Mouse (Mus musculus): ENCODE measurements at regions not wholly inside any gene's neighbourhood (a gene's known extent, or its start where the extent isn't known, plus 50 kb on each side); places are given as distances from the start of the nearest gene placed in this dataset.

GRCm38 (mm10) chr12:12810159-12810885 is 131.4 kb downstream of the Mycn start:
- H3K4me3 ChIP-seq (ENCODE audit: low read depth, low read length), result peak overlapping the region; percentile 9; the same call in 1 of the 2 replicates
- H3K4me2 ChIP-seq (replicated peaks; ENCODE audit: low read depth, low read length), result peak overlapping the region; percentile 42
- no peak overlapping the region for H3K9ac ChIP-seq (replicated peaks; ENCODE audit: low read depth, low read length)
- peaks cover 21% of the 10 kb centered on the region for H3K4me1 ChIP-seq (ENCODE audit: control insufficient read depth, insufficient read depth, low read length)
- H3K27me3 ChIP-seq (ENCODE audit: control insufficient read depth, insufficient read depth, low read length), result no peaks in the 10 kb centered on the region
- H3K27ac ChIP-seq (ENCODE audit: low read length), result peak overlapping the region; percentile 72; the same call in 1 of the 2 replicates
- H3K9me3 ChIP-seq (ENCODE audit: control insufficient read depth, low read depth, low read length), result no peaks in the 10 kb centered on the region
- ATAC-seq (ENCODE audit: insufficient number of reproducible peaks, insufficient read depth, low FRiP score, low read depth), result peak; percentile 83
- WGBS, result 5% methylated on average over 16 of the region's 16 CpGs
- H3K36me3 ChIP-seq (ENCODE audit: control insufficient read depth, insufficient read depth, low read length), result no peaks in the 10 kb centered on the region

- Histone ChIP-seq H3K27ac (ENCODE audit: low read length) (no peak overlapping the region), H3K4me2 (replicated peaks; ENCODE audit: low read depth, low read length) (no peak overlapping the region), H3K36me3 (ENCODE audit: control insufficient read depth, insufficient read depth, low read length) (no peaks in the 10 kb centered on the region), H3K27me3 (ENCODE audit: control insufficient read depth, insufficient read depth, low read length) (no peaks in the 10 kb centered on the region), H3K9ac (replicated peaks; ENCODE audit: low read depth, low read length) (no peak overlapping the region), H3K9me3 (ENCODE audit: control insufficient read depth, low read depth, low read length) (no peaks in the 10 kb centered on the region), H3K4me1 (ENCODE audit: control insufficient read depth, insufficient read depth, low read length) (peaks cover 21% of the 10 kb centered on the region), H3K4me3 (ENCODE audit: low read depth, low read length) (no peak overlapping the region)
- WGBS, result 88% methylated on average over 5 of the region's 5 CpGs
- ATAC-seq (ENCODE audit: insufficient number of reproducible peaks, insufficient read depth, low FRiP score, low read depth), result no peak
Measured at GRCm38 (mm10) chr12:12808120-12808519, 133.6 kb downstream of the Mycn start.

GRCm38 (mm10) chr12:12803602-12804001 is 138.1 kb downstream of the Mycn start:
- Histone ChIP-seq H3K27me3 (ENCODE audit: control insufficient read depth, insufficient read depth, low read length) (no peaks in the 10 kb centered on the region), H3K4me3 (ENCODE audit: low read depth, low read length) (no peak overlapping the region), H3K4me2 (replicated peaks; ENCODE audit: low read depth, low read length) (no peak overlapping the region), H3K36me3 (ENCODE audit: control insufficient read depth, insufficient read depth, low read length) (no peaks in the 10 kb centered on the region), H3K4me1 (ENCODE audit: control insufficient read depth, insufficient read depth, low read length) (0 out of 2 replicates have a peak, but pooled peaks cover 4% of the 10 kb centered on the region), H3K9ac (replicated peaks; ENCODE audit: low read depth, low read length) (no peak overlapping the region), H3K9me3 (ENCODE audit: control insufficient read depth, low read depth, low read length) (no peaks in the 10 kb centered on the region), H3K27ac (ENCODE audit: low read length) (no peak overlapping the region)
- WGBS, result 53% methylated on average over 2 of the region's 2 CpGs
- ATAC-seq (ENCODE audit: insufficient number of reproducible peaks, insufficient read depth, low FRiP score, low read depth), result no peak

- no peak for ATAC-seq (ENCODE audit: insufficient number of reproducible peaks, insufficient read depth, low FRiP score, low read depth)
- Histone ChIP-seq H3K36me3 (ENCODE audit: control insufficient read depth, insufficient read depth, low read length) (no peaks in the 10 kb centered on the region), H3K9me3 (ENCODE audit: control insufficient read depth, low read depth, low read length) (no peaks in the 10 kb centered on the region), H3K9ac (replicated peaks; ENCODE audit: low read depth, low read length) (no peak overlapping the region), H3K27me3 (ENCODE audit: control insufficient read depth, insufficient read depth, low read length) (no peaks in the 10 kb centered on the region), H3K4me3 (ENCODE audit: low read depth, low read length) (no peak overlapping the region), H3K4me2 (replicated peaks; ENCODE audit: low read depth, low read length) (no peak overlapping the region), H3K4me1 (ENCODE audit: control insufficient read depth, insufficient read depth, low read length) (0 out of 2 replicates have a peak, but pooled peaks cover 4% of the 10 kb centered on the region), H3K27ac (ENCODE audit: low read length) (no peak overlapping the region)
- WGBS, result 19% methylated on average over 11 of the region's 11 CpGs
Measured at GRCm38 (mm10) chr12:12802396-12802795, 139.3 kb downstream of the Mycn start.

- WGBS, result 56% methylated on average over 11 of the region's 11 CpGs
- 0 out of 2 replicates have a peak, but pooled peaks cover 1% of the 10 kb centered on the region for H3K4me1 ChIP-seq (ENCODE audit: control insufficient read depth, insufficient read depth, low read length)
- no peak overlapping the region for H3K9ac ChIP-seq (replicated peaks; ENCODE audit: low read depth, low read length)
- no peaks in the 10 kb centered on the region for H3K9me3 ChIP-seq (ENCODE audit: control insufficient read depth, low read depth, low read length)
- H3K36me3 ChIP-seq (ENCODE audit: control insufficient read depth, insufficient read depth, low read length), result no peaks in the 10 kb centered on the region
- no peak overlapping the region for H3K4me2 ChIP-seq (replicated peaks; ENCODE audit: low read depth, low read length)
- ATAC-seq (ENCODE audit: insufficient number of reproducible peaks, insufficient read depth, low FRiP score, low read depth), result no peak
- no peak overlapping the region for H3K4me3 ChIP-seq (ENCODE audit: low read depth, low read length)
- H3K27me3 ChIP-seq (ENCODE audit: control insufficient read depth, insufficient read depth, low read length), result no peaks in the 10 kb centered on the region
- no peak overlapping the region for H3K27ac ChIP-seq (ENCODE audit: low read length)
Measured at GRCm38 (mm10) chr12:12801700-12802099, 140.0 kb downstream of the Mycn start.

GRCm38 (mm10) chr12:12800120-12800519 is 141.6 kb downstream of the Mycn start:
- Histone ChIP-seq H3K4me3 (ENCODE audit: low read depth, low read length) (no peak overlapping the region), H3K4me2 (replicated peaks; ENCODE audit: low read depth, low read length) (no peak overlapping the region), H3K27me3 (ENCODE audit: control insufficient read depth, insufficient read depth, low read length) (no peaks in the 10 kb centered on the region), H3K4me1 (ENCODE audit: control insufficient read depth, insufficient read depth, low read length) (no peaks in the 10 kb centered on the region), H3K36me3 (ENCODE audit: control insufficient read depth, insufficient read depth, low read length) (no peaks in the 10 kb centered on the region), H3K9ac (replicated peaks; ENCODE audit: low read depth, low read length) (no peak overlapping the region), H3K27ac (ENCODE audit: low read length) (no peak overlapping the region), H3K9me3 (ENCODE audit: control insufficient read depth, low read depth, low read length) (no peaks in the 10 kb centered on the region)
- no peak for ATAC-seq (ENCODE audit: insufficient number of reproducible peaks, insufficient read depth, low FRiP score, low read depth)
- WGBS, result 87% methylated on average over 6 of the region's 6 CpGs

- no peaks in the 10 kb centered on the region for H3K27me3 ChIP-seq (ENCODE audit: control insufficient read depth, insufficient read depth, low read length)
- no peak overlapping the region for H3K4me2 ChIP-seq (replicated peaks; ENCODE audit: low read depth, low read length)
- H3K27ac ChIP-seq (ENCODE audit: low read length), result no peak overlapping the region
- no peak overlapping the region for H3K4me3 ChIP-seq (ENCODE audit: low read depth, low read length)
- H3K4me1 ChIP-seq (ENCODE audit: control insufficient read depth, insufficient read depth, low read length), result peaks cover 10% of the 10 kb centered on the region
- H3K9me3 ChIP-seq (ENCODE audit: control insufficient read depth, low read depth, low read length), result no peaks in the 10 kb centered on the region
- no peak overlapping the region for H3K9ac ChIP-seq (replicated peaks; ENCODE audit: low read depth, low read length)
- no peaks in the 10 kb centered on the region for H3K36me3 ChIP-seq (ENCODE audit: control insufficient read depth, insufficient read depth, low read length)
- no peak for ATAC-seq (ENCODE audit: insufficient number of reproducible peaks, insufficient read depth, low FRiP score, low read depth)
- 73% methylated on average over 6 of the region's 6 CpGs for whole genome bisulfite sequencing
Measured at GRCm38 (mm10) chr12:12789052-12789451, 152.7 kb downstream of the Mycn start.

GRCm38 (mm10) chr12:12788263-12788852 is 153.4 kb downstream of the Mycn start:
- no peak overlapping the region for H3K9ac ChIP-seq (replicated peaks; ENCODE audit: low read depth, low read length)

More at GRCm38 (mm10) chr12:12788263-12788852, 153.4 kb downstream of the Mycn start:
- ATAC-seq (ENCODE audit: insufficient number of reproducible peaks, insufficient read depth, low FRiP score, low read depth), result 0 out of 2 replicates have a peak, but pooled peaks have one; percentile 8
- Histone ChIP-seq H3K27me3 (ENCODE audit: control insufficient read depth, insufficient read depth, low read length) (no peaks in the 10 kb centered on the region), H3K4me1 (ENCODE audit: control insufficient read depth, insufficient read depth, low read length) (peaks cover 10% of the 10 kb centered on the region), H3K27ac (ENCODE audit: low read length) (no peak overlapping the region), H3K4me2 (replicated peaks; ENCODE audit: low read depth, low read length) (peak overlapping the region; percentile 44), H3K4me3 (ENCODE audit: low read depth, low read length) (no peak overlapping the region), H3K9me3 (ENCODE audit: control insufficient read depth, low read depth, low read length) (no peaks in the 10 kb centered on the region), H3K36me3 (ENCODE audit: control insufficient read depth, insufficient read depth, low read length) (no peaks in the 10 kb centered on the region)
- WGBS, result 36% methylated on average over 13 of the region's 13 CpGs

Data from stomach, embryonic 14.5 days (tissue).